Mouse (Mus musculus): ENCODE measurements around the gene Gm21985. TPM values are rescaled to one million over a fixed set of nuclear protein-coding genes. Genes with fewer than 3 reads are reported as not detected.
"Not testable (repeated sequence)": the region's sequence is repeated elsewhere in the genome, so short reads cannot be mapped to it uniquely, and the experiment has no call there.

The Gm21985 gene
- polyA plus RNA-seq, 1 experiment from 2014 or later = not detected

DNA sequence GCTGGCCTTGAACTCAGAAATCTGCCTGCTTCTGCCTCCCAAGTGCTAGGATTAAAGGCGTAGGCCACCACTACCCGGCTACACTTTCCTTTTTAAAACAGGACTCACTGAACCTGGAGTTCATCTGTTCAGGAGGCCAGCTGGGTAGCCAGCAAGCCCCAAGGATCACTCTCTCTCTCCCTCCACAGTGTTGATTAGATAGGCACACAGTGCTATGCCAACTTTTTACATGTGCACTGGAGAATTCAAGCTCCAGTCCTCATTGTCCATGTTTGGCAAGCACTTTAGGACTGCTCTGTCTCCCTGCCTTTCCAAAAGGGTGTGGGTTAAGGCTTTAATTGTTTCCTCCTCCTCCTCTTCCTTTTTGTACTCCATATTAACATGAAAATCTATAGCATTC, 3.9 kb downstream of the Gm21985 start:
- WGBS = 55% methylated on average over 2 of the region's 2 CpGs
- no peak overlapping the region for H3K27ac ChIP-seq

DNA sequence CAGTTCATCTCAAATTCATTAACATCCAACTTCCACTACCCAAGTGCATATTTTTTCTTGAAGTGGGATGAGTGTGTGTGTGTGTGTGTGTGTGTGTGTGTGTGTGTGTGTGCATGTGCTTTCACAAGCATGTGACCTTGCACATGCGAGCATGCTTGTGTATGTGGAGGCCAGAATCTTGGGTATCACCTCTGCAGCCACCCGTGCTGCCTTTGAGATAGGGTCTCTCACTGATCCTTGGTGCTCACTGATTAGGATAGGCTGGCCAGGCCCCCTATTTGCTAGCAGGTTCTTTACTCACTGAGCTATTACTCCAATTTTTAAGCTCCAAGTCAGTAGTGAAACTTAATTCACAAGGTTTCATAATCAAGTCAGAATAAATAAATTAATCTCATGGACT, 6.8 kb downstream of the Gm21985 start:
- H3K27ac ChIP-seq = no peak overlapping the region
- 62% methylated on average over 2 of the region's 2 CpGs for WGBS
- peaks cover 3% of the 10 kb centered on the region; the same call in 1 of the 2 replicates for H3K4me1 ChIP-seq
- peaks cover 7% of the 10 kb centered on the region; the same call in 1 of the 2 replicates for H3K36me3 ChIP-seq
- no peak for DNase-seq (ENCODE audit: low spot score)
- no peaks in the 10 kb centered on the region for H3K9me3 ChIP-seq
- H3K4me3 ChIP-seq = no peak overlapping the region
- H3K27me3 ChIP-seq (ENCODE audit: insufficient read depth, poor library complexity, severe bottlenecking) = no peaks in the 10 kb centered on the region

More for the DNA sequence above, 3.9 kb downstream of the Gm21985 start:
- peaks cover 7% of the 10 kb centered on the region; the same call in 1 of the 2 replicates for H3K36me3 ChIP-seq
- no peak overlapping the region for H3K4me3 ChIP-seq
- H3K4me1 ChIP-seq = peaks cover 9% of the 10 kb centered on the region; the same call in 1 of the 2 replicates
- H3K9me3 ChIP-seq = no peaks in the 10 kb centered on the region
- no peak for DNase-seq (ENCODE audit: low spot score)
- no peaks in the 10 kb centered on the region for H3K27me3 ChIP-seq (ENCODE audit: insufficient read depth, poor library complexity, severe bottlenecking)

DNA sequence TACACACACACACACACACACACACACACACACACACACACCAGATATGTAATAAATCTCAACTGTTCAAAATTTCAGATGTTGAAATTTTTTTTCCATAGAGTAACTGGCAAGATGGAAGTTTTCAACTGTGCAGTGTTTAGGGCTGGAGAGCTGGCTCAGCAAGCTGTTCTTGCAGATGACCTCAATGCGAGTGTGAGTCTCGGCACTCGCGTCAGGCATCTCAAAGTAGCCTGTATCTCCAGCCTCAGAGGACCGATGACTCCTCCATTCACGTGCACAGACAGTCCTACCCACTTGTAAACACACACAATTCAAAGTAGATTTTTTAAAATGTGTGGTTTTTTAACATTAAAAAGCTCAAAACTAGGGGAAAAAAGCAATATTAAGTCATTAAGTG, 7.4 kb downstream of the Gm21985 start:
- WGBS = 86% methylated on average over 6 of the region's 6 CpGs
- no peaks in the 10 kb centered on the region for H3K27me3 ChIP-seq (ENCODE audit: insufficient read depth, poor library complexity, severe bottlenecking)
- peaks cover 3% of the 10 kb centered on the region; the same call in 1 of the 2 replicates for H3K4me1 ChIP-seq
- peaks cover 7% of the 10 kb centered on the region; the same call in 1 of the 2 replicates for H3K36me3 ChIP-seq
- H3K27ac ChIP-seq = no peak overlapping the region
- H3K4me3 ChIP-seq = no peak overlapping the region
- no peak for DNase-seq (ENCODE audit: low spot score)
- H3K9me3 ChIP-seq = no peaks in the 10 kb centered on the region

DNA sequence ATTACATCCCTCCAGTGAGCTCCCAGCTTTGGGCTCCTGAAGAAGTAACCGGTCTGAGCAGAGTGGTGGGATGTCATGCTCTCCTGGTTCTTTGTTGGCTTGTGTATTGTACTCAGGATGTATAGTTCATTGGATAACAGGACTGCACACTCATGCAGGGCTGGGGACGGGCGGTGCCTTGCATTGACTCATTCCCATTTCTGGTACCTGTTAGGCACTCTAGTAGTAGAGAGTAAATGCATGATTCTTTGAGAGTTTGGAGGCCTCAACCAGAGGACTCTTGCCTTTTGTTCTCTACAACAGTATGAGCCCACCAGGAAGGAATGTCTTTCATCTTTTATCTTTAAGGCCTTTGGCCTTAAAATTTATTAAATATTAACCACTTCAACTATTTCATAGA, 10.8 kb downstream of the Gm21985 start:
- H3K4me3 ChIP-seq = no peak overlapping the region
- DNase-seq (ENCODE audit: low spot score) = no peak
- H3K36me3 ChIP-seq = peaks cover 3% of the 10 kb centered on the region; the same call in 1 of the 2 replicates
- H3K4me1 ChIP-seq = no peaks in the 10 kb centered on the region
- H3K27ac ChIP-seq = no peak overlapping the region
- no peaks in the 10 kb centered on the region for H3K27me3 ChIP-seq (ENCODE audit: insufficient read depth, poor library complexity, severe bottlenecking)
- 93% methylated on average over 3 of the region's 3 CpGs for WGBS
- no peaks in the 10 kb centered on the region for H3K9me3 ChIP-seq

DNA sequence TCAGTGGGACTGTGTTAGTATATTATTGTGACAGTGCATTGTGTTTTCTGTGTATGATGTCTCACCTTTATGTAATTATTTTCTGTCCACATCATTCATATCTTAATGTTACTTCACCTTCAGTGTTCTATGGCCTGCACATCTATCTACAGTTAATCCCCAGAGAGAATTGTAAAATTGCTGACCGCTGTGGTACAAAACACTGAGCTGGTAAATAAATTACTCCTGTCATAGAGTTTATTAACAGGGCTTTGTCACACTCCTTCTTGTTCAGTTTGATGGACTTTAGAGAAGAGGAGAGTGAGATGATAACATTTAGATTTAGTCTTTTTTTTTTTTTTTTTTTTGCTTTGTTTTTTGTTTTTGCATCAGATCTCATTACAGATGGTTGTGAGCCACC, 16.7 kb downstream of the Gm21985 start:
- Histone ChIP-seq H3K36me3 (no peaks in the 10 kb centered on the region), H3K4me1 (no peaks in the 10 kb centered on the region), H3K27ac (no peak overlapping the region), H3K9me3 (no peaks in the 10 kb centered on the region), H3K27me3 (ENCODE audit: insufficient read depth, poor library complexity, severe bottlenecking) (no peaks in the 10 kb centered on the region), H3K4me3 (no peak overlapping the region)
- 95% methylated on average over 1 of the region's 1 CpGs for WGBS
- no peak for DNase-seq (ENCODE audit: low spot score)

DNA sequence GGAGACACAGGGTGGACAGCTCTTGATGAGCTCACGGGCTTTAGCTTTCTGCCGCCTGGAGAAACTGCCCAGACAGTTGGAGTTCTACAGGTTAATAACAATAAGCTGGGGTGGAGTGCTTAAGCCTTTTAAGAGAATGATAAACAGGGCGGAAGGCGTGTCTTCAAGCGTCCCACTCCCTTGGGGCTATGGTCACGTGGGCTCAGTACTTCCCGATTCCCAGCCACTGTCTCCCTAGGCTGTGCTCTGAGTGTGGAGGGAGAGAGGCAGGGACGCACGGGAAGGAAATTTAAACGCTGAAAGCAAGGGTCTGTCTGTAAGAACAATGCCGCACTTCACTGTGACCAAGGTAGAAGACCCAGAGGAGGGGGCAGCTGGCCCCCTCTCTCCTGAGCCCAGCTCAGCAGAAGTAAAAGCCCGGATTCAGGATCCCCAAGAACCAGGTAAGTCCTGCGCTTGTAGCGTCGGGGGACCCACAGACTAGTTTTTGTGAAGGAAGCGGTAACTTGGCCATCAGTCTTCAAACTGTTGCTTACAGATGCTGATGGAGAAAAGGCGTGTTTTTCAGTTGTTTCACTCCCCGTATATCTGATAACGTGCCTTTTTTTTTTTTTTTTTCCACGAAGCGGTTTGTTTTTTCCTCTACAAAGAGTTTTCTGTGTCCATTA, 18.4 kb downstream of the Gm21985 start:
- WGBS = 2% methylated on average over 21 of the region's 21 CpGs
- peak overlapping the region; percentile 76 for H3K4me3 ChIP-seq
- DNase-seq (ENCODE audit: low spot score) = peak; percentile 88
- H3K27ac ChIP-seq = peak overlapping the region; percentile 87
- no peaks in the 10 kb centered on the region for H3K9me3 ChIP-seq
- no peaks in the 10 kb centered on the region for H3K27me3 ChIP-seq (ENCODE audit: insufficient read depth, poor library complexity, severe bottlenecking)
- no peaks in the 10 kb centered on the region for H3K36me3 ChIP-seq
- H3K4me1 ChIP-seq = no peaks in the 10 kb centered on the region

DNA sequence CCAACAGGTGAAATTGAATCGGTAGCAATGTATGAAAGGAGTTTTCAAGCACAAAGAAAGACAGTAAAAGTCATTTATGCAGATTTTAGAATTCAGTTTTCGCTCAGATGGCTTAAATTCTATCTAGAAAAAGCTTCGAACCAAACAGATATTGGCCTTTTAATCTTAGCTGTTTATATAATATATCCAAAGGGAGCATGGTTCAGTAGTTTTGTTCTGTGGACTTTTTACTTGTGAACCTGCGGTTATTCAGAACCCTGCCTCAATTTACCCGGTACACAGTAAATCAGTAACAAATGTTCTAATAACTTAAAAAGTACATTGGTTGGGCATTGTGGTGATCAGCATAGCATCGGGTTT, 18.9 kb downstream of the Gm21985 start:
- Histone ChIP-seq H3K9me3 (no peaks in the 10 kb centered on the region), H3K27ac (no peak overlapping the region), H3K36me3 (no peaks in the 10 kb centered on the region), H3K4me1 (no peaks in the 10 kb centered on the region), H3K4me3 (peak overlapping the region; percentile 76), H3K27me3 (ENCODE audit: insufficient read depth, poor library complexity, severe bottlenecking) (no peaks in the 10 kb centered on the region)
- DNase-seq (ENCODE audit: low spot score) = no peak
- WGBS = 64% methylated on average over 6 of the region's 6 CpGs

DNA sequence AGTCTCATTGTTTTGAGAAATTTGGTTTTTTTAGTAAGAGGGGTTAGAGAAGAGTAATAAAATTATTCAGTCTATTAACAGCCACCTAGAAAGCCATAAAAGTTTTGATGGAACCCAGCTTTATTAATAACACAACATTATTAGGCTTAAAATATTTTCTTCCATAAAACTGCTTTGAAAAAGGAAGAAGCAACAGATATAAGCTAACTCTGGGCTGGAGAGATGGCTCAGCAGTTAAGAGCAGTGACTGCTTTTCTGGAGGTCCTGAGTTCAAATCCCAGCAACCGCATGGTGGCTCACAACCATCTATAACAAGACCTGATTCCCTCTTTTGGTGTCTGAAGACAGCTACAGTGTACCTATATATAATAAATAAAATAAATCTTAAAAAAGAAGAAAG, 19.9 kb downstream of the Gm21985 start:
- H3K4me1 ChIP-seq; H3K9me3 ChIP-seq; H3K36me3 ChIP-seq; H3K27ac ChIP-seq; DNase-seq (ENCODE audit: low spot score); H3K4me3 ChIP-seq; H3K27me3 ChIP-seq (ENCODE audit: insufficient read depth, poor library complexity, severe bottlenecking): not testable (repeated sequence)
- 87% methylated on average over 1 of the region's 1 CpGs for WGBS

DNA sequence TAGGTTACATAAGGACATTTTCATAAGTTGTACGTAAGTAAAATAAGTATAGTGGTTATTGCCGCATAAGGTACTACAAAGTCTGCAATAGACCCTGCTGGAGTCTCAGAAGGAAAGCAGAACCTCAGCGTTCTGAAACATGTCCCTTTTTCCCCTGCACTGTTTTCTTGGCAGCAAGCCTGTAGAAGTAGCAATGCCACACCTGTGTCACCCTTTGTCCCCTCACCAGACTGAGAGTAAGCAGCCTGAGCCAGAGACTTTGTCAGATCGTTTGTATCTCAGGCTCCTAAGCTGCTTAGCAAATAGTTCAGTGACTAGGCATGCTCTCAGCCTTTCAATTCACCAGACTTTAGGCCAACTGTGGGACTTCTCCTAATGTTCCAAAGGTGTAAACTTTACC, 20.9 kb downstream of the Gm21985 start:
- Histone ChIP-seq H3K36me3 (no peaks in the 10 kb centered on the region), H3K27ac (no peak overlapping the region), H3K4me3 (no peak overlapping the region), H3K4me1 (no peaks in the 10 kb centered on the region), H3K9me3 (no peaks in the 10 kb centered on the region), H3K27me3 (ENCODE audit: insufficient read depth, poor library complexity, severe bottlenecking) (no peaks in the 10 kb centered on the region)
- DNase-seq (ENCODE audit: low spot score) = no peak
- WGBS = 71% methylated on average over 4 of the region's 4 CpGs

DNA sequence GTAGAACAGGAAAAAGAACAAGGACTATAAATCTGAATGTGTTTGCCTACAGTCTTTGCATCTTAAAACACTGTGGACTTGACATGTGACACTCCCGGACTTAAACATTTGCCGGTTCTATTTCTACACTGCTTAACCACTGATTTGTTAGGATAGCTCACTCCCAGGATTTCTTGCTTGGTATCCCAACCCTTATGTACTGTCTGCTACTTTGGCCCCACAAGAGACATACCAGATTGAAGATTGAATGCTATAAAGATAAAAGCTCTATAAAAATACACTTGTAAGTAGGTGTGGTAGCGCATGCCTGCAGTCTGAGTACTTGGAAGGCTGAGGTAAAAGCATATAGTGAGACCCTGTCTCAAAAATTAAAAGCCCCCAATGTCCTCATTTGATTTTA, 23.4 kb downstream of the Gm21985 start:
- H3K9me3 ChIP-seq = no peaks in the 10 kb centered on the region
- no peak overlapping the region for H3K4me3 ChIP-seq
- no peaks in the 10 kb centered on the region for H3K4me1 ChIP-seq
- WGBS = 85% methylated on average over 3 of the region's 3 CpGs
- no peaks in the 10 kb centered on the region for H3K27me3 ChIP-seq (ENCODE audit: insufficient read depth, poor library complexity, severe bottlenecking)
- H3K36me3 ChIP-seq = no peaks in the 10 kb centered on the region
- no peak for DNase-seq (ENCODE audit: low spot score)
- H3K27ac ChIP-seq = no peak overlapping the region

DNA sequence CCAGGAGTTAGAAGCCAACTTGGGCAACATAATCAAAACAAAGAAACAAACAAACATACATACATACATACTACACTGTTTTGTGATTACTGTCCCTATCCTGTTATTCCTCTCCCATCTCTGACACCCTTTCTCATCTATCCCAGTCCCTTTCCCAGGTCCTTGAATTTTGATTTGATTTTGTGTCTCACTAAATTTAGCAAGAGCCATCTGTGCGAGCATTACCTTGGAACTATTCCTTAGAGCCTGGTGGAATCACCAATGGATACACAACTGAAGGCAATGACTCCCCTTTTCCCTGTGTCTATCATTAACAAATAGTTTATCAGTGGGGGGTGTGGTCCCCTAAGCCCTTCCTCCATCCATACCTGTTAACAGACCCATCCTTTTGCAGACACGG, 26.7 kb downstream of the Gm21985 start:
- H3K27me3 ChIP-seq (ENCODE audit: insufficient read depth, poor library complexity, severe bottlenecking) = no peaks in the 10 kb centered on the region
- WGBS = 75% methylated on average over 2 of the region's 2 CpGs

DNA sequence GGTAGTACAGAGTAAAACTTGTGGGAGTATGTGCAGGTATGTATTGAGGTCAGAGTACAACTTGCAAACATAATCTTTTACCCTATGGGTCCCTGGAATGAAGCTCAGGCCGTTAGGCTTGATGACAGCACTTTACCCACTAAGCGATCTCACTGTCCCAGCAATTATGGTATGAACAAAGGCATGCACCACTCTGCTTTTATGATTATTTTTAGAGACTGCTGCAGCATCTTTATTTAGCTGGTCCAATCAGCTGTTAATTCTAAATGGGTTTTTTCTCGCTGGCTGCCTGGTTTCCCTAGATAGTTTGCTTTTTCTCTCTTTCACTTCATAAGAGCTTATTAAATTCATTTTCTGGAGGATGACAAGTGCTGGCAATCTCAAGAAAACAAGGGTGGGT, 30.1 kb downstream of the Gm21985 start:
- DNase-seq (ENCODE audit: low spot score) = no peak
- WGBS = 49% methylated on average over 3 of the region's 3 CpGs
- H3K9me3 ChIP-seq = no peaks in the 10 kb centered on the region
- no peaks in the 10 kb centered on the region for H3K4me1 ChIP-seq
- peak overlapping the region; percentile 78; the same call in 1 of the 2 replicates for H3K27ac ChIP-seq
- no peaks in the 10 kb centered on the region for H3K27me3 ChIP-seq (ENCODE audit: insufficient read depth, poor library complexity, severe bottlenecking)
- H3K4me3 ChIP-seq = no peak overlapping the region
- no peaks in the 10 kb centered on the region for H3K36me3 ChIP-seq

More for the DNA sequence above, 26.7 kb downstream of the Gm21985 start:
- Histone ChIP-seq H3K4me3 (no peak overlapping the region), H3K4me1 (no peaks in the 10 kb centered on the region), H3K9me3 (no peaks in the 10 kb centered on the region), H3K27ac (no peak overlapping the region), H3K36me3 (no peaks in the 10 kb centered on the region)
- no peak for DNase-seq (ENCODE audit: low spot score)

DNA sequence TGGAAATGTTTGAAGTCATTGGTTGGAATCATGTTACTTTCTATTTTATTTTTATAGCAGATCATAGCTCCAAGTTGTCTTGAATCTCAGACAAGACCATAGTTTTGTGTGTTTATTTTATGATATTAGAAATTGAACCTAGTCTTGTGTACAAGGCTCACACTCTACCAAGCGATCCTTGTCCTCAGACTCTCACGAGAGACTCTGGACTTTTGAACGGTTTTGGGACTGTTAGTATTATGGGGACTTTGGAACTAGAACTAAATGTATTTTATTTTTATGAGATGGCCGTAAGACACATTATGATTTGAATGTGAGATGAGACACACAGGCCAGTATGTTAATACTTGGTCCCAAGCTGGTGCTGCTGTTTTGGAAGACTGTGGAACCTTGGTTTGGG, 32.1 kb downstream of the Gm21985 start:
- Histone ChIP-seq H3K27me3 (ENCODE audit: insufficient read depth, poor library complexity, severe bottlenecking) (no peaks in the 10 kb centered on the region), H3K4me1 (no peaks in the 10 kb centered on the region), H3K4me3 (no peak overlapping the region), H3K36me3 (no peaks in the 10 kb centered on the region), H3K27ac (no peak overlapping the region), H3K9me3 (no peaks in the 10 kb centered on the region)
- no peak for DNase-seq (ENCODE audit: low spot score)
- WGBS = 88% methylated on average over 4 of the region's 4 CpGs

DNA sequence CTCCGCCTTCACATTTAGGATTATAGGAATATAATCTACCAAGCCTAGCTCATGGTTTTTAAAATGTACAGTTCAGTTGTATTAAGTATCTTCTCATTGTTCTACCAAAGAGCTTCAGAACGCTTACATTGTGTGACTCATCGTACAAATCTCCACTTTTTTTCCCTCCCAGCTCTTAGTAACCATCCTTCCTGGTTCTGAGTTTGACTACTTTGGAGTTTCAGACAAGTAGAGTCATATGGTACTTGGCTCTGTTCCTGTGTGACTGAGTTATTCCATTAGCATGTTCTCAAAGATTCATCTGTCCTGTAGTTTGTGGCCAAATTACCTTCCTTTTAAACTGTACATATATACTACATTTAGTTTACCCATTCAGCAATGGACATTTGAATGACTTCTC, 42.6 kb downstream of the Gm21985 start:
- H3K27ac ChIP-seq = no peak overlapping the region

More for the DNA sequence above, 42.6 kb downstream of the Gm21985 start:
- H3K27me3 ChIP-seq (ENCODE audit: insufficient read depth, poor library complexity, severe bottlenecking) = no peaks in the 10 kb centered on the region
- peaks cover 9% of the 10 kb centered on the region; the same call in 1 of the 2 replicates for H3K4me1 ChIP-seq
- no peak for DNase-seq (ENCODE audit: low spot score)
- H3K4me3 ChIP-seq = no peak overlapping the region
- H3K36me3 ChIP-seq = no peaks in the 10 kb centered on the region
- no peaks in the 10 kb centered on the region for H3K9me3 ChIP-seq
- 79% methylated on average over 3 of the region's 3 CpGs for WGBS
